Mouse (Mus musculus): ENCODE data around the gene Hist3h2ba. TPM values are rescaled to one million over a fixed set of nuclear protein-coding genes. Genes with fewer than 3 reads are reported as not detected.

Gene Hist3h2ba
- polyA plus RNA-seq, 1 experiment from 2014 or later: 29.9 TPM

DNA sequence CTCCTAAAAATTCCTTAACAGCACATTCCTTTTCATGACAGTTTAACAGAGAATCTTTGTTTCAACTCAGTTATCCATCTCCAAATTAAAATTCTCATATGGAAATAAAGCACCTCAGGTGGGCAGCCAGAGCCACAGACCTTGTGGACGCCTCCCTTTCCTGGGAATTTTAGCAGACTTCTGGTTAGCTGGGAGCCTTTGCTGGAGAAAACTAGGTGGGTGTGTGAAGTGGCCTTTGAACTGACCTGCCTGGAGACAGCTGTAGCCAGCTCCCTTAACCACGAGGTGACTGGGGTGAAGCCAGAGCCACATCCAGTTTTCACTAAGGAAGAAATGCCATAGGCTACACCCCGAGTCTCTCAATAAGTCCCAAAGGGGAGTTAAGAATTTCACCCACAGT, 19.1 kb upstream of the Hist3h2ba start:
- ATAC-seq (ENCODE audit: low FRiP score, low TSS enrichment): no peak
- peaks cover 36% of the 10 kb centered on the region for H3K36me3 ChIP-seq (ENCODE audit: control insufficient read depth, insufficient read depth, low read length)
- H3K4me3 ChIP-seq (ENCODE audit: low read length): no peak overlapping the region
- no peak overlapping the region for H3K4me2 ChIP-seq (replicated peaks; ENCODE audit: low read depth, low read length)
- H3K27me3 ChIP-seq (ENCODE audit: control insufficient read depth, insufficient read depth, low read length): no peaks in the 10 kb centered on the region
- no peaks in the 10 kb centered on the region for H3K9me3 ChIP-seq (ENCODE audit: control insufficient read depth, low read length)
- WGBS: 33% methylated on average over 3 of the region's 3 CpGs
- H3K27ac ChIP-seq (ENCODE audit: low read depth, low read length): no peak overlapping the region
- H3K9ac ChIP-seq (ENCODE audit: low read depth, low read length): no peak overlapping the region
- no peaks in the 10 kb centered on the region for H3K4me1 ChIP-seq (ENCODE audit: control insufficient read depth, insufficient read depth, low read length)

GRCm38 (mm10) chr11:58930254-58930653, 18.5 kb upstream of the Hist3h2ba start:
- H3K27me3 ChIP-seq (ENCODE audit: control insufficient read depth, insufficient read depth, low read length): no peaks in the 10 kb centered on the region
- no peak overlapping the region for H3K27ac ChIP-seq (ENCODE audit: low read depth, low read length)
- peaks cover 36% of the 10 kb centered on the region for H3K36me3 ChIP-seq (ENCODE audit: control insufficient read depth, insufficient read depth, low read length)
- ATAC-seq (ENCODE audit: low FRiP score, low TSS enrichment): no peak
- no peak overlapping the region for H3K4me2 ChIP-seq (replicated peaks; ENCODE audit: low read depth, low read length)
- H3K9me3 ChIP-seq (ENCODE audit: control insufficient read depth, low read length): no peaks in the 10 kb centered on the region
- 93% methylated on average over 3 of the region's 3 CpGs for WGBS
- no peaks in the 10 kb centered on the region for H3K4me1 ChIP-seq (ENCODE audit: control insufficient read depth, insufficient read depth, low read length)
- H3K4me3 ChIP-seq (ENCODE audit: low read length): no peak overlapping the region
- H3K9ac ChIP-seq (ENCODE audit: low read depth, low read length): no peak overlapping the region

DNA sequence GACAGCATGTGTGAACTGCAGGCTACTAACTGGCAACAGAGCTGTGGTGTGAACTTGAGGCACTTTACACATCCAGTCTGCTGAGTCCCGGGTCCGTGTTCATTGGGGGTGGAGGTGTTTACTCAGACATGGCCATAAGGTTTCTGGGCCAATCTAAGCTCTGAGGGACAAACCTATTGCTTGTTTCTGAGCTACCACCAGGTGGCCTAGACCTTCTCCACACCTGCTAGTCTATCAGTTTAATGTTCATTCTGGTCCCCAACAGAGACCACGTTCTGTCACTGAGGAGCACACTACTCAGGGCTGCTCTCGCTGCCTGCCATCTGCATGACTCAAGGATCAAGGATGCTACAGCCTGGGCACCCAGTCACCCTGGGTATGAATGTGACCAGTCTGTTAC, 17.1 kb upstream of the Hist3h2ba start:
- Histone ChIP-seq H3K9ac (ENCODE audit: low read depth, low read length) (no peak overlapping the region), H3K27ac (ENCODE audit: low read depth, low read length) (no peak overlapping the region), H3K9me3 (ENCODE audit: control insufficient read depth, low read length) (no peaks in the 10 kb centered on the region), H3K4me3 (ENCODE audit: low read length) (no peak overlapping the region), H3K4me1 (ENCODE audit: control insufficient read depth, insufficient read depth, low read length) (no peaks in the 10 kb centered on the region), H3K27me3 (ENCODE audit: control insufficient read depth, insufficient read depth, low read length) (no peaks in the 10 kb centered on the region), H3K4me2 (replicated peaks; ENCODE audit: low read depth, low read length) (no peak overlapping the region), H3K36me3 (ENCODE audit: control insufficient read depth, insufficient read depth, low read length) (peaks cover 47% of the 10 kb centered on the region)
- 62% methylated on average over 4 of the region's 4 CpGs for WGBS
- no peak for ATAC-seq (ENCODE audit: low FRiP score, low TSS enrichment)

DNA sequence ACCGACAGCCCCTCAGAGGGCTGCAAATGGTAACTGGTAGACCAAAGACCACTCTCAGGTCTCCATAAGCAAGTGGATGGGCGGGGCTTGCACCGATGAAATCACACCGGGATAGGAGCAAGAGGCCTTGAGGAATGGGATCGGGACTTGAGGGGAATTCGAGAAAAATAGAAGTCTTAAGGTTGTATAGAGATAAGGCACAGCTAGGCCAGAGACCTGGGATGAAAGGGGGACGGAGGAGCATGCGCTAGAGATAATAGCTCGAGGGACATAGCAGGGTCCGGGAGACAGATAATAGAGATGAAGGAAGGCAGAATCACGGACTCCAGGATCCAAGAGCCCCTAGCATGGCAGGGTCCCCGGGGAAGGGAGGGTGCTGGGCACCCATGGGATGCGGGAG, 10.8 kb upstream of the Hist3h2ba start:
- peak overlapping the region; percentile 96 for H3K9ac ChIP-seq (ENCODE audit: low read depth, low read length)
- H3K27me3 ChIP-seq (ENCODE audit: control insufficient read depth, insufficient read depth, low read length): no peaks in the 10 kb centered on the region
- no peaks in the 10 kb centered on the region for H3K9me3 ChIP-seq (ENCODE audit: control insufficient read depth, low read length)
- peak overlapping the region; percentile 98 for H3K4me3 ChIP-seq (ENCODE audit: low read length)
- peaks cover 35% of the 10 kb centered on the region for H3K36me3 ChIP-seq (ENCODE audit: control insufficient read depth, insufficient read depth, low read length)
- peak; percentile 5; the same call in 1 of the 2 replicates for ATAC-seq (ENCODE audit: low FRiP score, low TSS enrichment)
- peak overlapping the region; percentile 83 for H3K4me2 ChIP-seq (replicated peaks; ENCODE audit: low read depth, low read length)
- H3K4me1 ChIP-seq (ENCODE audit: control insufficient read depth, insufficient read depth, low read length): peaks cover 8% of the 10 kb centered on the region; the same call in 1 of the 2 replicates
- WGBS: 0% methylated on average over 13 of the region's 13 CpGs
- no peak overlapping the region for H3K27ac ChIP-seq (ENCODE audit: low read depth, low read length)

- Histone ChIP-seq H3K9ac (ENCODE audit: low read depth, low read length) (peak within 1 kb of the TSS; percentile 96), H3K4me1 (ENCODE audit: control insufficient read depth, insufficient read depth, low read length) (peaks cover 9% of the 10 kb centered on the region; the same call in 1 of the 2 replicates), H3K27ac (ENCODE audit: low read depth, low read length) (peak within 1 kb of the TSS; percentile 95), H3K4me2 (replicated peaks; ENCODE audit: low read depth, low read length) (peak within 1 kb of the TSS; percentile 83), H3K36me3 (ENCODE audit: control insufficient read depth, insufficient read depth, low read length) (peaks cover 29% of the 10 kb centered on the region), H3K9me3 (ENCODE audit: control insufficient read depth, low read length) (no peaks in the 10 kb centered on the region), H3K4me3 (ENCODE audit: low read length) (peak within 1 kb of the TSS; percentile 98), H3K27me3 (ENCODE audit: control insufficient read depth, insufficient read depth, low read length) (no peaks in the 10 kb centered on the region)
- peak; percentile 97 for ATAC-seq (ENCODE audit: low FRiP score, low TSS enrichment)
- under 1% methylated on average over 87 of the region's 95 CpGs for WGBS
Observed at GRCm38 (mm10) chr11:58938322-58939087, 10.2 kb upstream of the Hist3h2ba start, which contains the start of gene Rnf187. Gene Rnf187, minus strand, starts transcription at chr11:58938916.

DNA sequence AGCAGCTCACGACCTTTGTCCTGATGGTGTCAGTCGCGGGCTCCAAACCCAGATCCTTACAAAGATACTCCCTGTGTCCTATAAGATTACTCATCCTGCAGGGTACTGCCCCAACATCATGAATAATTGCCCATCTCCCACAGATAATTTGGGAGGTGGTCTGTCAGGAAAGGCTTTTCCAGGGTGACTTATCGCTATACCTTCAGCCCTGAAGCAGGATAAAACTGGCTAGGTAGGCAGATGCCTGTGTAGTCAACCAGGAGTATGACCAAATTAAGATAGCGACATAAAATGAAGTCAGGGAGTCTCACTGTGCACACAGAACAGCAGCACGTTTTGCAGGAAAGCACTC, 9.7 kb upstream of the Hist3h2ba start:
- H3K9ac ChIP-seq (ENCODE audit: low read depth, low read length): peak overlapping the region; percentile 96
- H3K4me3 ChIP-seq (ENCODE audit: low read length): peak overlapping the region; percentile 98
- peaks cover 15% of the 10 kb centered on the region; the same call in 1 of the 2 replicates for H3K4me1 ChIP-seq (ENCODE audit: control insufficient read depth, insufficient read depth, low read length)
- H3K27me3 ChIP-seq (ENCODE audit: control insufficient read depth, insufficient read depth, low read length): no peaks in the 10 kb centered on the region
- H3K27ac ChIP-seq (ENCODE audit: low read depth, low read length): peak overlapping the region; percentile 95
- H3K4me2 ChIP-seq (replicated peaks; ENCODE audit: low read depth, low read length): peak overlapping the region; percentile 83
- ATAC-seq (ENCODE audit: low FRiP score, low TSS enrichment): peak; percentile 58
- no peaks in the 10 kb centered on the region for H3K9me3 ChIP-seq (ENCODE audit: control insufficient read depth, low read length)
- WGBS: 18% methylated on average over 6 of the region's 6 CpGs
- peaks cover 23% of the 10 kb centered on the region for H3K36me3 ChIP-seq (ENCODE audit: control insufficient read depth, insufficient read depth, low read length)

DNA sequence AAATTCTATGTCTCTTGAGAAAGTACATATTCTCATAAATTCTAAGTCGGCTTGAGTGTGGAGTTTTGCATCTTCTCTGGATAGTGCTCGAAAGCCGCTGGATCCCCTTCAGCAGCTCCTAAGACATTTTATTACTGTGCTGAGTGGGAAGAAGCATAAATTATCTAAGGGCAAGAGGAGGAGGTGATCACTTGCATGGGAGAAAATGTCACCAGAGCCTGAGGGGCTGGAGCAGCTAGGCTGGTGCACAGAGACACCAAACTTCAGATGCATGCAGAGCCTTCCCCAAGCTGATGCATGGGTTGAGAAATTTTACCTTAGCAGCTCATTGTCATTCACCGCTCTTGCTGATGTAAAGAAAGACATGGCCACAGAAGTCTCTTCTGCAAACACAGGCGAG, 4.6 kb upstream of the Hist3h2ba start:
- WGBS: 43% methylated on average over 5 of the region's 5 CpGs
- H3K4me2 ChIP-seq (replicated peaks; ENCODE audit: low read depth, low read length): no peak overlapping the region
- ATAC-seq (ENCODE audit: low FRiP score, low TSS enrichment): no peak
- 0 out of 2 replicates have a peak, but pooled peaks cover 12% of the 10 kb centered on the region for H3K4me1 ChIP-seq (ENCODE audit: control insufficient read depth, insufficient read depth, low read length)
- H3K36me3 ChIP-seq (ENCODE audit: control insufficient read depth, insufficient read depth, low read length): no peaks in the 10 kb centered on the region
- no peak overlapping the region for H3K27ac ChIP-seq (ENCODE audit: low read depth, low read length)
- no peaks in the 10 kb centered on the region for H3K27me3 ChIP-seq (ENCODE audit: control insufficient read depth, insufficient read depth, low read length)
- H3K9ac ChIP-seq (ENCODE audit: low read depth, low read length): no peak overlapping the region
- no peak overlapping the region for H3K4me3 ChIP-seq (ENCODE audit: low read length)
- H3K9me3 ChIP-seq (ENCODE audit: control insufficient read depth, low read length): no peaks in the 10 kb centered on the region

DNA sequence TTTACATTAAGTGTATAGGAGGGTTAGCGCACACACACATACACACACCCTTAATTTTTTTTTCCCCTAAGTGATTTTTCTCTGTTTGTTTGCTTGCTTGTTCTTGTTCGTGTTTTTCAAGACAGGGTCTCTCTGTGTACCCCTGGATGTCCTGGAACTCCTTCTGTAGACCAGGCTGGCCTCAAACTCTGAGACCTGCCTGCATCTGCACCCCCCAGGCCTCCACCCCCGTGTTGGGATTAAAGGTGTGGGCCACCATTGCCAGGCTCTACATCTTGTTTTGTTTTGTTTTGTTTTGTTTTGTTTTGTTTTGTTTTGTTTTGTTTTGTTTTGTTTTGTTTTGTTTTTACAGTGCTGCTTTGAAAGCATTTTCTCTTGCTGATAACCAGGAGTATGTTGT, 1.4 kb upstream of the Hist3h2ba start:
- Histone ChIP-seq H3K4me2 (replicated peaks; ENCODE audit: low read depth, low read length) (no peak overlapping the region), H3K9me3 (ENCODE audit: control insufficient read depth, low read length) (no peaks in the 10 kb centered on the region), H3K27ac (ENCODE audit: low read depth, low read length) (no peak overlapping the region), H3K36me3 (ENCODE audit: control insufficient read depth, insufficient read depth, low read length) (no peaks in the 10 kb centered on the region), H3K4me3 (ENCODE audit: low read length) (no peak overlapping the region), H3K9ac (ENCODE audit: low read depth, low read length) (no peak overlapping the region), H3K27me3 (ENCODE audit: control insufficient read depth, insufficient read depth, low read length) (0 out of 2 replicates have a peak, but pooled peaks cover 3% of the 10 kb centered on the region), H3K4me1 (ENCODE audit: control insufficient read depth, insufficient read depth, low read length) (0 out of 2 replicates have a peak, but pooled peaks cover 12% of the 10 kb centered on the region)
- WGBS: 85% methylated on average over 3 of the region's 3 CpGs
- ATAC-seq (ENCODE audit: low FRiP score, low TSS enrichment): no peak

- Histone ChIP-seq H3K4me1 (ENCODE audit: control insufficient read depth, insufficient read depth, low read length) (0 out of 2 replicates have a peak, but pooled peaks cover 12% of the 10 kb centered on the region), H3K4me2 (replicated peaks; ENCODE audit: low read depth, low read length) (peak overlapping the region; percentile 65), H3K27ac (ENCODE audit: low read depth, low read length) (peak overlapping the region; percentile 94), H3K9ac (ENCODE audit: low read depth, low read length) (peak overlapping the region; percentile 56; the same call in 1 of the 2 replicates), H3K4me3 (ENCODE audit: low read length) (peak overlapping the region; percentile 44), H3K36me3 (ENCODE audit: control insufficient read depth, insufficient read depth, low read length) (no peaks in the 10 kb centered on the region), H3K27me3 (ENCODE audit: control insufficient read depth, insufficient read depth, low read length) (0 out of 2 replicates have a peak, but pooled peaks cover 3% of the 10 kb centered on the region), H3K9me3 (ENCODE audit: control insufficient read depth, low read length) (no peaks in the 10 kb centered on the region)
- 18% methylated on average over 23 of the region's 23 CpGs for WGBS
- ATAC-seq (ENCODE audit: low FRiP score, low TSS enrichment): no peak
Observed at GRCm38 (mm10) chr11:58947798-58948528, 757 bp upstream of the Hist3h2ba start.

Data from kidney, embryonic 14.5 days (tissue).